Mouse (Mus musculus) hindbrain, embryonic 11.5 days (tissue): ENCODE measurements at regions not wholly inside any gene's neighbourhood (a gene's known extent, or its start where the extent isn't known, plus 50 kb on each side); places are given as distances from the start of the nearest gene placed in this dataset.

Experiments
- ATAC-seq: fragments of 200-750 bp; cut with Nextera tagmentation; 2 replicates; pipeline ENCODE4 v1.8.0; 2017; ENCODE audit warnings: mild to moderate bottlenecking, moderate TSS enrichment, moderate library complexity; ENCODE audit not compliant: low FRiP score
- DNase-seq: peaks from one replicate; pipeline ENCODE4 v3.0.0-alpha.2; 2015; ENCODE audit warnings: low spot score
- H3K27ac ChIP-seq: fragments of 300-500 bp; sonication (generic); 2 replicates; pipeline ENCODE4 v1.5.1; 2014; ENCODE audit warnings: mild to moderate bottlenecking, low read depth, low read length
- H3K27me3 ChIP-seq: fragments of 300-500 bp; sonication (generic); 2 replicates; pipeline ENCODE4 v1.6.1; 2014; ENCODE audit warnings: mild to moderate bottlenecking, low read length, moderate library complexity, mixed read lengths; ENCODE audit not compliant: control insufficient read depth, insufficient read depth
- H3K36me3 ChIP-seq: fragments of 300-500 bp; sonication (generic); 2 replicates; pipeline ENCODE4 v1.6.1; 2014; ENCODE audit warnings: mild to moderate bottlenecking, low read length, moderate library complexity, mixed read lengths; ENCODE audit not compliant: control insufficient read depth, insufficient read depth
- H3K4me1 ChIP-seq: fragments of 300-500 bp; sonication (generic); replicated peaks from 2 replicates; pipeline ENCODE4 v1.6.1; 2014; ENCODE audit warnings: low read length, mixed read lengths; ENCODE audit not compliant: control insufficient read depth, insufficient read depth
- H3K4me2 ChIP-seq: fragments of 300-500 bp; sonication (generic); replicated peaks from 2 replicates; pipeline ENCODE4 v1.6.1; 2014; ENCODE audit warnings: mild to moderate bottlenecking, low read depth, low read length
- H3K4me3 ChIP-seq: fragments of 300-500 bp; sonication (generic); 2 replicates; pipeline ENCODE4 v1.5.1; 2014; ENCODE audit warnings: low read depth, low read length
- H3K9ac ChIP-seq: fragments of 300-500 bp; sonication (generic); 2 replicates; pipeline ENCODE4 v1.6.1; 2014; ENCODE audit warnings: low read depth, low read length
- H3K9me3 ChIP-seq: fragments of 300-500 bp; sonication (generic); 2 replicates; pipeline ENCODE4 v1.6.1; 2016; ENCODE audit warnings: low read length; ENCODE audit not compliant: control insufficient read depth
- WGBS: fragments of 180-500 bp; shearing (Covaris S2); extraction: QIAGEN DNeasy Blood & Tissue Kit; methylation state at CpG from one replicate; pipeline ENCODE4 v1.1.7; 2014; 5-methylcytosine and 5-hydroxymethylcytosine counted together

DNA sequence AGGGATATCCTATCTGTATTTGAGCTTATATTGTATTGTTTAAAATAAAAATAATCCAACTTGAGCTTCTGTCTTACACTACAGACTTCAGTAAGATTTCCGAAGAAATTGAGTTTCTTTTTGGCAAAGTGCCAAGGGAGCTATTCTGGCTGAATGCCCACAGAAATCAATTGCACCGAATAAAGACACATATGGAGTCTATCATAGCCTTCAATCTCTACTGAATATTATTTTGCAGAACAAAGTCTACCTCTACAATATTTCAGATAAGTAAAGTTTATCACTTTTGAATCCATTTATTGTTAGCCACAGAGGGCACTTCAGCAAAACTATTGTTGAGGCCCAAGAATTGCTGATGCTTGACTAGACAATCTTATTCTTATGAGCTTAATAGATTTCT, 1742.3 kb upstream of the Gm38303 start:
- Histone ChIP-seq H3K36me3 (no peaks in the 10 kb centered on the region), H3K9ac (no peak overlapping the region), H3K4me3 (no peak overlapping the region), H3K4me1 (no peaks in the 10 kb centered on the region), H3K27me3 (no peaks in the 10 kb centered on the region), H3K27ac (no peak overlapping the region), H3K4me2 (no peak overlapping the region), H3K9me3 (no peaks in the 10 kb centered on the region)
- ATAC-seq = no peak
- peak; percentile 1 for DNase-seq
- 71% methylated on average over 2 of the region's 2 CpGs for WGBS
